26 mouse cellular contexts compared by ENCODE assay signal in genomic region chr4:106261404-106261803, GRCm38 (mm10). TPM values are rescaled to one million over a fixed set of nuclear protein-coding genes. Genes with fewer than 3 reads are reported as not detected.
A peak's percentile ranks its signal among the peaks of the same experiment; 100 is the strongest.
DNase-seq lines count a peak whose midpoint lies in the region; ATAC-seq lines count a peak whose summit lies in the region.
"Had no signal": no experiment of that assay in that cellular context is flagged by ENCODE, and none has a peak within 500 bp of the region (broad histone marks: within the 10 kb centered on the region; RNA-seq: fewer than 3 reads in every experiment).

No protein-coding gene starts in this region.

- H3K4me1 ChIP-seq in kidney, embryonic 16.5 days (ENCODE audit: insufficient read depth, low read length), result no peaks in the 10 kb centered on the region; the same call in none of the 2 replicates
- H3K4me1 ChIP-seq: midbrain, embryonic 10.5 days had no signal

- peak; percentile 9 for DNase-seq in embryo, embryonic 10.5 days (ENCODE audit: low spot score)
- no peak for DNase-seq in embryo, embryonic 11 days
- DNase-seq in kidney, adult 11 months, result peak; percentile 65
- no peak for DNase-seq in kidney, adult 18-20 months
- peak; percentile 62 to 71 for DNase-seq in kidney, postnatal 4 days
- no peak for DNase-seq in adrenal gland, adult (ENCODE audit: inconsistent age in 2 of 2, low spot score in 1 of 2)
- DNase-seq in lung, postnatal 14 days, result no peak
- DNase-seq: adrenal gland, postnatal 14 days; cerebellum, adult 2 months; cerebellum, postnatal 25 days; heart, postnatal 14 days; liver; right cerebral cortex, postnatal 4 days; thymus, adult 2 months had no signal

- no peak overlapping the region for H3K9ac ChIP-seq in kidney, embryonic 16.5 days (replicated peaks; ENCODE audit: low read length)
- H3K9ac ChIP-seq: forebrain, embryonic 13.5 days; heart, embryonic 12.5 days; hindbrain, embryonic 14.5 days; neural tube, embryonic 13.5 days; stomach, embryonic 15.5 days had no signal

- H3K4me2 ChIP-seq in kidney, embryonic 16.5 days (replicated peaks; ENCODE audit: low read depth, low read length), result no peak overlapping the region
- H3K4me2 ChIP-seq: forebrain, embryonic 13.5 days; heart, embryonic 12.5 days; hindbrain, embryonic 14.5 days; neural tube, embryonic 13.5 days; stomach, embryonic 15.5 days had no signal

- H3K4me3 ChIP-seq in kidney, embryonic 16.5 days (ENCODE audit: low read length), result no peak overlapping the region
- H3K4me3 ChIP-seq: forebrain, embryonic 13.5 days; heart, embryonic 12.5 days; left cerebral cortex, adult 2 months; midbrain, embryonic 10.5 days; myocyte; neural tube, embryonic 13.5 days; stomach, embryonic 15.5 days had no signal

- H3K27me3 ChIP-seq in kidney, embryonic 16.5 days (ENCODE audit: insufficient read depth, low read length), result no peaks in the 10 kb centered on the region
- H3K27me3 ChIP-seq: forebrain, embryonic 13.5 days; heart, embryonic 12.5 days; neural tube, embryonic 13.5 days; stomach, embryonic 15.5 days had no signal

- H3K27ac ChIP-seq in kidney, embryonic 16.5 days (ENCODE audit: low read length), result no peak overlapping the region
- H3K27ac ChIP-seq: left cerebral cortex, adult 2 months; midbrain, embryonic 10.5 days; neural tube, embryonic 13.5 days; stomach, embryonic 15.5 days had no signal

- H3K9me3 ChIP-seq in kidney, embryonic 16.5 days (ENCODE audit: low read length), result no peaks in the 10 kb centered on the region
- H3K9me3 ChIP-seq: forebrain, embryonic 13.5 days; midbrain, embryonic 10.5 days; neural tube, embryonic 13.5 days; stomach, embryonic 15.5 days had no signal

- WGBS in kidney, embryonic 16.5 days, result 50% methylated on average over 3 of the region's 3 CpGs

- H3K36me3 ChIP-seq in kidney, embryonic 16.5 days (ENCODE audit: insufficient read depth, low read length), result no peaks in the 10 kb centered on the region
- H3K36me3 ChIP-seq: heart, embryonic 12.5 days; midbrain, embryonic 10.5 days; neural tube, embryonic 13.5 days; stomach, embryonic 15.5 days had no signal

- peak; percentile 85; the same call in 1 of the 2 replicates for ATAC-seq in kidney, embryonic 16.5 days (ENCODE audit: low FRiP score, low TSS enrichment)
- ATAC-seq: inflammation-experienced regulatory T-cells, adult 6 months; lung, postnatal 0 days; midbrain, embryonic 16.5 days had no signal

RNA-seq across cellular contexts. Expression of gene Usp24, which starts 54.6 kb away (rescaled TPM):
- 6.3 and 6.4 TPM in 2 replicates for polyA plus RNA-seq in kidney, embryonic 16.5 days (2015; fragmentation: Nextera tagmentation; extraction: Ambion mirVana)

Comparison
In these comparisons a context has a peak if more than half of its experiments do, and no peak if none do; other contexts are left out.
1. DNase-seq: peak in embryo, embryonic 10.5 days (single experiment), kidney, adult 11 months (single experiment) and kidney, postnatal 4 days (2 of 2); none in embryo, embryonic 11 days (single experiment), kidney, adult 18-20 months (single experiment), adrenal gland, adult (0 of 2) and lung, postnatal 14 days (single experiment).